Mouse (Mus musculus) intestine, postnatal 0 days (tissue): Measurements from ENCODE around the gene Ccndbp1. TPM values are rescaled to one million over a fixed set of nuclear protein-coding genes. Genes with fewer than 3 reads are reported as not detected.
"Not testable (repeated sequence)": the region's sequence is repeated elsewhere in the genome, so short reads cannot be mapped to it uniquely, and the experiment has no call there.

ENCODE experiments used
- ATAC-seq: fragments of 200-750 bp; cut with Nextera tagmentation; 2 replicates; pipeline ENCODE4 v1.8.0; 2017; ENCODE audit warnings: mild to moderate bottlenecking, moderate TSS enrichment, moderate library complexity
- H3K27ac ChIP-seq: fragments of 300-500 bp; sonication (generic); 2 replicates; pipeline ENCODE4 v1.5.1; 2014; ENCODE audit warnings: mild to moderate bottlenecking, low read depth, low read length, moderate library complexity
- H3K27me3 ChIP-seq: fragments of 300-500 bp; sonication (generic); replicated peaks from 2 replicates; pipeline ENCODE4 v1.6.1; 2014; ENCODE audit warnings: low read length, mixed read lengths; ENCODE audit not compliant: control insufficient read depth, insufficient read depth
- H3K36me3 ChIP-seq: fragments of 300-500 bp; sonication (generic); 2 replicates; pipeline ENCODE4 v1.6.1; 2014; ENCODE audit warnings: mild to moderate bottlenecking, moderate library complexity; ENCODE audit not compliant: control insufficient read depth, insufficient read depth
- H3K4me1 ChIP-seq: fragments of 300-500 bp; sonication (generic); replicated peaks from 2 replicates; pipeline ENCODE4 v1.6.1; 2014; ENCODE audit warnings: antibody characterized with exemption, low read length, mixed read lengths; ENCODE audit not compliant: control insufficient read depth, insufficient read depth
- H3K4me2 ChIP-seq: fragments of 300-500 bp; sonication (generic); replicated peaks from 2 replicates; pipeline ENCODE4 v1.6.1; 2014; ENCODE audit warnings: low read depth, mild to moderate bottlenecking, moderate library complexity
- H3K4me3 ChIP-seq: fragments of 300-500 bp; sonication (generic); 2 replicates; pipeline ENCODE4 v1.5.1; 2014; ENCODE audit warnings: low read depth, low read length
- H3K9ac ChIP-seq: fragments of 300-500 bp; sonication (generic); 2 replicates; pipeline ENCODE4 v1.6.1; 2014; ENCODE audit warnings: mild to moderate bottlenecking, low read depth, low read length
- H3K9me3 ChIP-seq: fragments of 300-500 bp; sonication (generic); 2 replicates; pipeline ENCODE4 v1.6.1; 2016; ENCODE audit warnings: mixed run types; ENCODE audit not compliant: control insufficient read depth
- CTCF ChIP-seq: sonication (generic); IDR thresholded peaks from 2 replicates; pipeline ENCODE4 v1.5.1; 2016; ENCODE audit warnings: low read depth, mild to moderate bottlenecking, control low read depth, antibody characterized with exemption, moderate library complexity
- WGBS: fragments of 180-500 bp; shearing (Covaris S2); extraction: QIAGEN DNeasy Blood & Tissue Kit; methylation state at CpG from one replicate; pipeline ENCODE4 v1.1.7; 2014; 5-methylcytosine and 5-hydroxymethylcytosine counted together
- polyA plus RNA-seq: library from polyadenylated mRNA; unstranded; fragments of >200 nt; fragmentation: Nextera tagmentation; extraction: Ambion mirVana; gene quantifications from 2 replicates; pipeline ENCODE4 v1.2.1, GENCODE M21; 2015

Ccndbp1 gene
- polyA plus RNA-seq, 1 experiment from 2014 or later: 42.0 TPM

GRCm38 (mm10) chr2:120985241-120985640 lies 23.0 kb upstream of the Ccndbp1 start:
- Histone ChIP-seq H3K27me3 (no peaks in the 10 kb centered on the region), H3K4me2 (no peak overlapping the region), H3K27ac (no peak overlapping the region), H3K36me3 (no peaks in the 10 kb centered on the region), H3K4me1 (no peaks in the 10 kb centered on the region), H3K9ac (no peak overlapping the region), H3K4me3 (no peak overlapping the region), H3K9me3 (no peaks in the 10 kb centered on the region)
- ATAC-seq: no peak
- WGBS: 94% methylated on average over 1 of the region's 1 CpGs
- TF ChIP-seq CTCF: peak; percentile 38

GRCm38 (mm10) chr2:120991196-120991595 lies 17.0 kb upstream of the Ccndbp1 start:
- H3K4me2 ChIP-seq: no peak overlapping the region
- TF ChIP-seq CTCF: no peak
- H3K9ac ChIP-seq: no peak overlapping the region
- no peak for ATAC-seq
- H3K27me3 ChIP-seq: no peaks in the 10 kb centered on the region
- H3K36me3 ChIP-seq: no peaks in the 10 kb centered on the region
- H3K9me3 ChIP-seq: no peaks in the 10 kb centered on the region
- no peak overlapping the region for H3K4me3 ChIP-seq
- WGBS: 74% methylated on average over 4 of the region's 4 CpGs
- H3K27ac ChIP-seq: no peak overlapping the region
- H3K4me1 ChIP-seq: no peaks in the 10 kb centered on the region

GRCm38 (mm10) chr2:120996607-120997006 lies 11.6 kb upstream of the Ccndbp1 start:
- H3K4me1 ChIP-seq, H3K27ac ChIP-seq, H3K9ac ChIP-seq, H3K9me3 ChIP-seq, H3K36me3 ChIP-seq, H3K4me3 ChIP-seq, H3K27me3 ChIP-seq, ATAC-seq, H3K4me2 ChIP-seq: not testable (repeated sequence)
- WGBS: 76% methylated on average over 1 of the region's 1 CpGs

- no peak for ATAC-seq
- 87% methylated on average over 8 of the region's 8 CpGs for WGBS
- H3K9me3 ChIP-seq: no peaks in the 10 kb centered on the region
- H3K36me3 ChIP-seq: no peaks in the 10 kb centered on the region
- H3K4me3 ChIP-seq: no peak overlapping the region
- H3K9ac ChIP-seq: no peak overlapping the region
- H3K4me1 ChIP-seq: no peaks in the 10 kb centered on the region
- H3K27ac ChIP-seq: no peak overlapping the region
- no peaks in the 10 kb centered on the region for H3K27me3 ChIP-seq
- no peak overlapping the region for H3K4me2 ChIP-seq
- no peak for TF ChIP-seq CTCF
These were observed 9.3 kb upstream of the Ccndbp1 start for GRCm38 (mm10) chr2:120998863-120999262.

GRCm38 (mm10) chr2:121003586-121003985 lies 4.6 kb upstream of the Ccndbp1 start:
- 73% methylated on average over 2 of the region's 2 CpGs for WGBS
- no peak overlapping the region for H3K4me2 ChIP-seq

GRCm38 (mm10) chr2:121004018-121004811 lies 4.0 kb upstream of the Ccndbp1 start:
- no peaks in the 10 kb centered on the region for H3K27me3 ChIP-seq
- 85% methylated on average over 7 of the region's 7 CpGs for WGBS
- H3K36me3 ChIP-seq: no peaks in the 10 kb centered on the region
- no peak overlapping the region for H3K27ac ChIP-seq
- TF ChIP-seq CTCF: no peak
- no peak overlapping the region for H3K4me3 ChIP-seq
- no peak for ATAC-seq
- no peak overlapping the region for H3K4me2 ChIP-seq
- no peak overlapping the region for H3K9ac ChIP-seq
- no peaks in the 10 kb centered on the region for H3K9me3 ChIP-seq
- 0 out of 2 replicates have a peak, but pooled peaks cover 4% of the 10 kb centered on the region for H3K4me1 ChIP-seq

More at GRCm38 (mm10) chr2:121003586-121003985, 4.6 kb upstream of the Ccndbp1 start:
- no peak for ATAC-seq
- no peaks in the 10 kb centered on the region for H3K4me1 ChIP-seq
- peak; percentile 56 for TF ChIP-seq CTCF
- no peaks in the 10 kb centered on the region for H3K9me3 ChIP-seq
- no peak overlapping the region for H3K27ac ChIP-seq
- H3K27me3 ChIP-seq: no peaks in the 10 kb centered on the region
- no peak overlapping the region for H3K4me3 ChIP-seq
- no peak overlapping the region for H3K9ac ChIP-seq
- no peaks in the 10 kb centered on the region for H3K36me3 ChIP-seq
